Mouse (Mus musculus): ENCODE results near the gene Dnm3.

The Dnm3 gene

GRCm38 (mm10) chr1:162079989-162080388 is 397.8 kb downstream of the Dnm3 start:
- in situ Hi-C loops (cut with MboI, MseI), result no loop called here

GRCm38 (mm10) chr1:162077454-162077853 is 400.4 kb downstream of the Dnm3 start:
- in situ Hi-C loops (cut with MboI, MseI), result no loop called here

DNA sequence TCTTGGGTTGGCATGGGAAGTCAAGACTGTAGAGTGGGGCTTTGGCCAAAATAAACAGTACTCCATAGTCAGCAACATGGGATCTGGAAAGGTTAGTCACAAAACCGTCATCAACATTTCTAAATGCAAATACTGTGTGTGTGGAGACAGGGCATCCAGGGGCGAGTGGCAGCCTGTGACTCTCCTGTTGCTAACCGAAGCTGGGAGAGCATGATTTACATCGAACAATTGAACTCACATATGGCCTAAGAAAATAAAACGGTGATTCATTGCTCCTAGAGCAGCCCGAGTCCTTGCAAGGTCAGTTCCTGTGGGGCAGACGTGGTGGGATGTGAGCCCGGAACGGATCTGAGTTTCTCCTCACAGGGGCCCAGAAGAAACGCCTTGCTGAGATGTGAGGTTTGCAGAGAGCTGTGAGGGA is 401.2 kb downstream of the Dnm3 start:
- in situ Hi-C loops (cut with MboI, MseI), result no loop called here

GRCm38 (mm10) chr1:162075831-162076230 is 402.0 kb downstream of the Dnm3 start:
- in situ Hi-C loops (cut with MboI, MseI), result no loop called here

DNA sequence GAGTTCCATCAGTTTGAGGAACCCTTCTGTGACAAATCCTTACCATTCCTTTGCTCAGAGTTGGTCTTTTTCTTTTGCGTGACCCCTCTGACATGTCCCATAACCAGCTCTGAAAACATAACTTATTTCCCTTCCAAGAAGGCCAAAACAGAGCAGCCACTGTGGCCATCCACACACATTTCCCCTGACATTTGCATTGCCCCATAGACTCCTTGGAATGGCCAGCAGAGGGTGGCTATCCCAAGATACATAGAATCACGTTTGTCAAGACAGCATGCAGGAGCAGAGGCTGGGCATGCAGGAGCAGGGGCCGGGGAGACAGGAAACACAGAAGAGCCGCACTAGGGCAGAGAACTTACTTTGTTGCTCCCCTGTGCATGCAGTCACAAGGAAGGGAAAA is 402.4 kb downstream of the Dnm3 start:
- in situ Hi-C loops (cut with MboI, MseI), result no loop called here

DNA sequence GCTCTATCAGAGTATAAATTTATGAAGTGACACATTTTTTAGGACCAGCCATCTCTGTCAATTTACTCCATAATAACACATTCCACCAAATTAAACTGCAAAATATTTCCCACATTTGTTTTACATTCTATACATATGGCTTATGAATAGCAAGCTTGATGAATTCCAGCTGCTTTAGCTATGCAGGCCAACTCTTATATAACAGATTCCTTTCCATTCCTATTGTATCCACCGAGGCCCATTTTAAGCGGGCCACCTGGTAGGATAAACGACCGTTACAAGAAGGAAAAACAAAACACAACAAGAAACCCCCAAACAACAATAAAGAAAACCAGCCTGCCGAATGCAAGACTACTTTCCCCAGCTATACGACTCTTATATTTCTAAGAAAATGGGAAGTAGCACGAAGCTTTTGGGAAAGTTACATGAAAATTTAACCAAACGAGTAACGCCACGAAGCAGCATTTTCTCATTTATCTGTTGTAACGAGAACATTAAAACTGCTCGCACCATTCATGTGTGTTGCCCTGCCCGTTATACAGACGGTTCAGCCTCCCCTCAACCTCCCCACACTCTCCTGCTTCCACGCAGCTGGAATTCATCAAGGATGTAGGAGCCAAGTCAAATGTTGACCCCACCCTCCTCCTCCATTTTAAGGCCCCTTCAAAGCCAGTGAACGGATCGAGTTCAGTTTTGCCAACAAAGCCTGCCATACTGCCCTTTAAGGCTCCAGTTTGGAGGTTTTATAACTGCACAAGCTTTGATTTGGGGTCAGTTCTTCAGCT is 403.0 kb downstream of the Dnm3 start:
- in situ Hi-C loops (cut with MboI, MseI), result no loop called here

GRCm38 (mm10) chr1:162072917-162073578 is 404.8 kb downstream of the Dnm3 start:
- in situ Hi-C loops (cut with MboI, MseI), result no loop called here

DNA sequence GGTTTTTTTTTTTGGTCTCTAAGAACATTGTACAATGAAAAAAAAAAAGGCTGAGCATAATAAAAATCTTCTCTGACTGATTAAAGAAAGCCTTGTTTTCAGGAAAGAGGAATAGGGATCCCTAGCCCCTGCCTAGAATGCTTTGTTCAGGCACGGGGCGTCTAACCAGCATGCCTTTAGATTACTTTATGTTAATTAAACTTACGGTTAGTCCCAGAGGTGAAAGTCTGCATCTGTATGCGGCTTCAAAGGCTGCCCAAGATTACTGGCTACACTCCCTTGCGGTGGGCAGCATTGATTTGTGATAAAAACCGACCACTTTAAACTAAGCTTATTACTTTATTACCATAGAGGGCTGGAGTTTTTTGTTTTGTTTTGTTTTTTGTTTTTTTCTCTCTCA is 424.2 kb downstream of the Dnm3 start:
- in situ Hi-C loops (cut with MboI, MseI), result no loop called here

DNA sequence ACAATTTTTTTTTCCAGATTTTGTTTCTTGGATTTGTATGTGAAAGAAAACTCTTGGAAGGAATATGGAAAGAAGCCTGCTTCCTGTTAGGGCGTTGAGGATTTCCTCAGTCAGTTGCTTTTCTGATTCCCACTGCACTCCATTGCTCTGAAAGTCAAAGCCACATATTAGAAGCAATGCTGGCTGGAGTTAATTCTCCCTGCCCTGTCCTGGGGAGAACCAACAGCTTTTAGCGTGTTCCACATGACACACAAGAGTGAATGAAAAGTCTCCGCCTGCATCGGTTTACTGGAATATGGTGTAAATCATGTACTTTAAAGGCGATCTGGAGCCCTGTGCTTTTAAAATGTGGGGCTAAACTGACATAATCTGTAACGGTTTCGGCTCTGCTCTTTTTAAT is 424.6 kb downstream of the Dnm3 start:
- in situ Hi-C loops (cut with MboI, MseI), result no loop called here

GRCm38 (mm10) chr1:162052755-162053154 is 425.1 kb downstream of the Dnm3 start:
- in situ Hi-C loops (cut with MboI, MseI), result no loop called here

DNA sequence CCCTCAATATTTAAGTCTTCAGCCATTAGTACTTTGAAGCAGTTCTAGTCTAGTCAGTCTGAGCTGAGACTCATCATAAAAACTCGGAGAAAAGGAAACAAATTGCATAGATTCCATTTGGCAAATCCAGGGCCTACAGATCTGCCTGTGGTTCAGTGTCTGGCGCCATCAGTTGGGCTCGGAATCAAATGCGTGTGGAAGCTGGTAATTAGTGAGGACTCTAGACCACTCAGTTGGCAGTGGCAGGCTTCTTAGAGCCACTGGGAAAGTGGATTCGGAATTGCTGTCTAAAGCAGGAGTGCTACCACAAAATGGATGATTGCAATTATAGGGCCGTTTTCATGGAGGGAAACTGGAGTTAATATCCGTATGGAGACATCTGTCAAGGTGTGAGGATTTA is 425.7 kb downstream of the Dnm3 start:
- in situ Hi-C loops (cut with MboI, MseI), result no loop called here

DNA sequence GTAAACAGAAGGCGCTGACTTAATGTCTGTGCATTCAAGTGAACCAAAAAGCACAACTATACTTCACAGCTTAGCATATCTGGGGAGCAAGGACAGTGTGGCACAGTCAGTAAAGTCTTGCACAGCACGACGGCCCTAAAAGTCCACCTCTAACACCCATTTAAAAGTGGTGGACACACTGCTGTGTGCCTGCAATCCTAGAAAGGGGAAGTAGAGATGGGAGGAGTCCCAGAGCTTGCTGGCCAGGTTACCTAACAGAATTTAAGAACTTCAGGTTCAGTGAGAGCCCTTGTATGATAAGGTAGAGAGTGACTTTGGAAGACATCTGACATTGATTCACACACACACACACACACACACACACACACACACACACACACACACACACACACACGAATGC is 426.1 kb downstream of the Dnm3 start:
- in situ Hi-C loops (cut with MboI, MseI), result no loop called here

DNA sequence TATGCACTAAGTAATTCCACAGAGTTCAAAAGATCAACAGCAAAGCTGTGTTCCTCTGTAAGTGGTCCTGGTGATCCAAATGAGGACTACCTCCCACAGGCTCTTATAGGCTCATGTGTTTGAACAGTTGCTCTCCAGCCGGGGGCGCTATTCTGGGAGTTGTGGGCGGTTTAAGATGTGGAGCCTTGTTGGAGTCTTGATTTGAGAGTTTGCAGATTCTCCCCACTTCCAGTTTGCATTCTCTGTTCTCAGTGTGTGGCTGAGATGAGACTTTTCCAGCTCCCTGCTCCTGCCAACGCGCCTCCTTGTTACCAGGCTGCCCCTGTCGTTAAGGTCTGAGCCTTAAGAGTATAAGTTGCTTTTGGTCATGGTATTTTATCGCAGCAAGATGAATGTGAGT is 430.2 kb downstream of the Dnm3 start:
- in situ Hi-C loops (cut with MboI, MseI), result no loop called here

DNA sequence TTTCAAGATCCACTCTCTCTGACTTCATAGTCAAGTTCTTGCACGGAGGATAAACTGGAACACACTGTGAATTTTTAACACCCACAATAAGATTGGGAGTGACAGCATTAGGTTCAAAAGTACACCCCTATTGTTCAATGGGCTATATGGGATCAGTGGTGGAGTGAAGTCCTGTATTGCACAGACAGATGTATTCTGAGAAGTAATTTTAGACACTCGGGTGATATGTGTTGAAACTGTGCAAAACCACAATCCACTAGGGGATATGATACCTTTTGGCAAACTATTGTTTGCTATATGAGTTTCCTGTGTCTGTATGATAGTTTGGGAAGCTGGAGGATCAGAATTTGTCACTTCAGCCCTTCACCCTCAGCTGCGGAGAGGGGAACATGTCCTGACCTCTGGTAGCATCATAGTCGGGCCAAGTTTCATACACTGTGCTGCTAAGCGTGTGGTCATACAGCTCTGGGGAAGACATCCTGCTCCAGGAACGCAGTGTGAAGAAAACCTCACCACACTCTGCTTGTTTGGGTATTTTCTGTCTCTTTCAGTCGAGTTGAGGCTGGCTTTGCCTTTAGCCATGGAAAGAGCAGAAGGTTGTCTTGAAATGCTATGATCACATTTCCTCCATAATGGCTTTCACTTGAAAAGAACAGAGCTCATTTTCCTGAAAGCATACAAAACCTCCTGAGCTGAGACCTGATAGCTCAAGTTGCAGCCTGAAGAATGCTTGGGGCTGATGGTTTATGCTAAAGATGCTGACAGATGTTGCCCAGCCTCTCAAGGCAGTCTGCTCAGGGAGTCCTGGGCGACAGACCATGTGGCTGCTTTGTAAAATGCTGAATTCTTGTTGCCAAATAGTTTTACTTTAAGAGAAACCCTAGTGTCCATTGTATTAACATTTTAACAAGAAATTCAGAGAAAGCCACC is 433.8 kb downstream of the Dnm3 start:
- in situ Hi-C loops (cut with MboI, MseI), result no loop called here

DNA sequence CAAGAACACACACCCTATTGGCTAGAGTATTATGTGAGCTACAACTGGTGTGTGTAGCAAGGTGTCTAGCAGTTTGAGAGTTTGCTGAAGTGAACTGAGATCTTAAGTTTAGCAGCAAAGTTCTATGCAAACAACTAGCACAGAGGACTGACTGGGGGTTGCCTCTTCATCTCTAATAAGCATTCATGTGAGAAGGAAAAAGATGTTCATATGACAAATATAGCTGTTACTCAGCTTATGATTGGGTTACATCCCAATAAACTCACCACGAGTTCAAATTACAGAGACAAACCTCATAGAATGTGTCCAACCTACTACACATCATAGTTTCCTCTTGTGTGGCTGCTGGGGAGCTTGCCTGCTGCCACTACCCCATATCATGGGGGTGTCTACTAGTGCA is 434.6 kb downstream of the Dnm3 start:
- in situ Hi-C loops (cut with MboI, MseI), result no loop called here

DNA sequence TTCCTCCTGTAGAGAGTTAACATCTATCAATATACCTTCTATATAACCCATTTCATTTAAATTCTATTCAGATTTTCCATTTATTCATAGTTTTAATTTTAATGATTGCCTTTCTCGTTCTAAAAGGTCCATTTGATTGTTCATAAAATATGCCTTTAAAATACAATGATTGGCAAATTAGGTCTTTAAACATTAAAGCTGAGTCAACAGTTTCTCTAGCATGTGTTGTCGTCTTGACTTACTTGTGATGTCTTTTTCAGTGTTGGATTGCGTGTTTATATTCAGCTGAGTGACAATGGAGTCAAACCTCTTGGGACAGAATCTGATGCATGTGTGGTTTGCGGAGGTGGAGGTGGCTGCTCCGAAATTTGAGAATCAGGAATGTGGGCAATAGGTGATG is 435.4 kb downstream of the Dnm3 start:
- in situ Hi-C loops (cut with MboI, MseI), result no loop called here

GRCm38 (mm10) chr1:162040490-162041274 is 437.2 kb downstream of the Dnm3 start:
- in situ Hi-C loops (cut with MboI, MseI), result no loop called here

DNA sequence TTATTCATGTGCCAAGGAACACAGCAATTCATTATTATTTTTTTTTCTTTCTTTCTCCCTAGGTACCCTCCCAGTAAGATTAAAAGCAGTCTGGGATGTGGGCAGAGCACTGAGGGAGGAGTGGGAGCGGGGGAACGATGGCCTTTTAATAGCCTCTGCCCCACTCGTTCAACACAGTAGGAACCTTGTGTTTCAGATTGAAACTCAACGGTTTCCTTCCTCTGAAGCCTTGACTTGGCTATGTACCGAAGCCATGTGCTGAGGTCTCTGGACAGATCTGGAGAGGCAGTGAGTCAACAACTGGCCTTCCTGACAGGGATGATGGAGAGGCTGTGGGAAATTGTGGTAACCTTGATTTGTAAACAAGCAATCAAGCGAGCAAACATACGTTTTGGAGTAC is 438.0 kb downstream of the Dnm3 start:
- in situ Hi-C loops (cut with MboI, MseI), result loop anchor here (10.0 kb wide), 1 partner anchor 1725 kb away; no protein-coding TSS in a partner anchor

GRCm38 (mm10) chr1:162039011-162039595 is 438.7 kb downstream of the Dnm3 start:
- in situ Hi-C loops (cut with MboI, MseI), result loop anchor here (10.0 kb wide), 1 partner anchor 1724 kb away; no protein-coding TSS in a partner anchor

DNA sequence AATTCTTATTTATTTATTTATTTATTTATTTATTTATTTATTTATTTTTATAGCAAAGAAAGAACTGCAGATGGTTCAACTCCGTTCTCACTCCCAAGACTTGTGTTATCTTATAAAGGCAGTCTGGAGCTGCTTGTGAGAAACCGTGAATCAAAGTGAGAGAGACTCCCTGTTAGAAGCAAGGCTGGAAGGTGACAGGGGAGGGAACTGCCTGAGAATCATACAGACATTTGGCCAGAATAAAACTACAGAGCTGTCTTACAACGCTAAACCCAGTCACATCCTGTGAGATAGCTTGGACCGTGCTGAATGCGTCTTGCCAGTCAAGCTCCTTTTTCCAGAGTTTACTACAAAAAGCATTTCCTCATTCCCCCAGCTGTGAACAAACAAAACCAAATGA is 439.4 kb downstream of the Dnm3 start:
- in situ Hi-C loops (cut with MboI, MseI), result loop anchor here (10.0 kb wide), 1 partner anchor 1724 kb away; no protein-coding TSS in a partner anchor

DNA sequence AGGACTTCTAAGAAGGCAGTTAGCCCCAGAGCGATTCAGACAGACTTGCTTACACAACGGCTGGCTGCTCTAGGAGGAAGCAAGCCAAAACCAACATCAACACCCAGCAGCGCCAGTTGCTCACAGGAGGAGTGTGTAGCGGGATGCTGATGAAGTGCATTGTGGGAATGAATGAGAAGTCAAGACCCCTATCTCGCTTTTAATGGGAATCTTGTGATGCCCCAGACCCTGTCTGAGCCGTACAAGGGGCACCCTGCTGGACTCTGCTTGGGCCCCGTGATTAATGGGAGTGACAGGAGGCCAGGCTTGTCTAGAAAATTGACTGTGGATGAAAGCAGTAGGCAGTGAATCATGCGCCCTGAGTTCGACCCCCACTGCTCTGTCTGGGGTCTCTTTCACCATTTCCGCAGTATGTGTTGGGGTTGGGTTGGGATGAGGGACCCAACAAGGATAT is 439.8 kb downstream of the Dnm3 start:
- in situ Hi-C loops (cut with MboI, MseI), result loop anchor here (10.0 kb wide), 1 partner anchor 1723 kb away; no protein-coding TSS in a partner anchor
